In the genomic region with DNA sequence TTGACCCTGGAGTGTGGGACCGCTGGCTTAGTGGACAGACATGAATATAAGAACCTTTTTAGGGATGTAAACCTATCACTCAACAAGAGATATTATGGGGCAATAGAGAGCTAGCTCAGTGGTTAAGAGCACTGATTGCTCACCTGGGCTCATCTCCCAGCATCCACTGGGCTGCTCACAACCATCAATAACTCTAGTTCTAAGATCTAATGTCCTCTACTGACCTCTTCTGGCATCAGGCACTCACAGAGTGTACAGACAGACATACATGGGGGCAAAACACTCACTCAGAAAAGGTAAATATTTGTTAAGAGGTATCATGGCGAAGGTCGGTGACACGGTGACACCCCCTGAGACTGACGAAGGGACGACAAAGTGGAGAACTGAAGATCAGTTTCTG, we compare ENCODE assay signal across 27 mouse cellular contexts. TPM values are rescaled to one million over a fixed set of nuclear protein-coding genes. Genes with fewer than 3 reads are reported as not detected.
DNase-seq lines count a peak whose midpoint lies in the region; ATAC-seq and TF ChIP-seq lines count a peak whose summit lies in the region.
"Had no signal": no experiment of that assay in that cellular context is flagged by ENCODE, and none has a peak within 500 bp of the region (broad histone marks: within the 10 kb centered on the region; RNA-seq: fewer than 3 reads in every experiment).

No protein-coding gene starts in this region.

- no peak overlapping the region for H3K27ac ChIP-seq in kidney, postnatal 0 days
- H3K27ac ChIP-seq in kidney, embryonic 14.5 days (ENCODE audit: low read depth, low read length): no peak overlapping the region
- no peak overlapping the region for H3K27ac ChIP-seq in lung, postnatal 0 days (ENCODE audit: low read length)
- H3K27ac ChIP-seq: embryonic facial prominence, embryonic 13.5 days; hindbrain, embryonic 15.5 days; kidney, embryonic 15.5 days; midbrain, embryonic 15.5 days; stomach, embryonic 15.5 days had no signal

- peak; percentile 51 for TF ChIP-seq CTCF in kidney, postnatal 0 days (IDR thresholded peaks at IDR 0.05; ENCODE audit: low read depth)
- TF ChIP-seq CTCF in lung, postnatal 0 days (IDR thresholded peaks at IDR 0.05): 0 out of 2 replicates have a peak, but pooled peaks have one; percentile 15
- TF ChIP-seq CTCF in lung, adult 2 months (IDR thresholded peaks at IDR 0.05; ENCODE audit: insufficient read depth, low read length): no peak

- H3K4me2 ChIP-seq in kidney, postnatal 0 days (ENCODE audit: low read length): no peak overlapping the region
- no peak overlapping the region for H3K4me2 ChIP-seq in kidney, embryonic 14.5 days (replicated peaks; ENCODE audit: low read depth, low read length)
- no peak overlapping the region for H3K4me2 ChIP-seq in lung, postnatal 0 days (replicated peaks; ENCODE audit: low read depth, low read length)

- 58% methylated on average over 6 of the region's 6 CpGs for WGBS in kidney, postnatal 0 days
- 63% methylated on average over 6 of the region's 6 CpGs for WGBS in kidney, embryonic 14.5 days
- 58% methylated on average over 6 of the region's 6 CpGs for WGBS in lung, postnatal 0 days
- 72% methylated on average over 6 of the region's 6 CpGs for WGBS in lung, adult 2 months

- H3K27me3 ChIP-seq in kidney, postnatal 0 days (ENCODE audit: insufficient read depth, low read length): no peaks in the 10 kb centered on the region
- no peaks in the 10 kb centered on the region for H3K27me3 ChIP-seq in kidney, embryonic 14.5 days (ENCODE audit: control insufficient read depth, insufficient read depth, low read length)
- no peaks in the 10 kb centered on the region for H3K27me3 ChIP-seq in lung, postnatal 0 days (replicated peaks; ENCODE audit: insufficient read depth, low read length)
- H3K27me3 ChIP-seq: embryonic facial prominence, embryonic 13.5 days; heart, embryonic 13.5 days; hindbrain, embryonic 15.5 days; kidney, embryonic 15.5 days; midbrain, embryonic 15.5 days; stomach, embryonic 15.5 days had no signal

- no peak overlapping the region for H3K4me3 ChIP-seq in kidney, postnatal 0 days (replicated peaks; ENCODE audit: low read depth, low read length)
- H3K4me3 ChIP-seq in kidney, embryonic 14.5 days (ENCODE audit: low read length): no peak overlapping the region
- H3K4me3 ChIP-seq in lung, postnatal 0 days (ENCODE audit: low read depth, low read length): no peak overlapping the region
- no peak overlapping the region for H3K4me3 ChIP-seq in lung, adult 2 months (replicated peaks; ENCODE audit: extremely low read depth, low read depth, low read length)
- H3K4me3 ChIP-seq: embryonic facial prominence, embryonic 13.5 days had no signal

- H3K9ac ChIP-seq in kidney, postnatal 0 days (ENCODE audit: low read depth, low read length): no peak overlapping the region
- H3K9ac ChIP-seq in kidney, embryonic 14.5 days (ENCODE audit: low read depth, low read length): no peak overlapping the region
- H3K9ac ChIP-seq in lung, postnatal 0 days (replicated peaks; ENCODE audit: low read depth): no peak overlapping the region
- H3K9ac ChIP-seq: embryonic facial prominence, embryonic 13.5 days; heart, embryonic 13.5 days; hindbrain, embryonic 15.5 days; kidney, embryonic 15.5 days; midbrain, embryonic 15.5 days; stomach, embryonic 15.5 days had no signal

- no peak for ATAC-seq in CD4-positive, CD25-positive, alpha-beta regulatory T cell, adult 4 months
- ATAC-seq in kidney, postnatal 0 days (replicated peaks; ENCODE audit: low FRiP score, low read depth): no peak
- ATAC-seq in kidney, embryonic 14.5 days (ENCODE audit: low FRiP score, low TSS enrichment): no peak
- no peak for ATAC-seq in lung, postnatal 0 days

- DNase-seq in CD4-positive, CD25-positive, alpha-beta regulatory T cell, adult 2 months (ENCODE audit: low read depth, low spot score): peak; percentile 5
- DNase-seq in kidney, postnatal 0 days (ENCODE audit: low spot score): no peak
- no peak for DNase-seq in lung, postnatal 0 days (ENCODE audit: low spot score)
- no peak for DNase-seq in lung, adult 2 months
- no peak for DNase-seq in yolk sac, embryonic 10.5 days (ENCODE audit: low spot score)
- DNase-seq: adrenal gland, adult 2 months; adrenal gland, postnatal 36 days; cerebellum, adult 18-20 months; cerebellum, postnatal 10 days; heart, postnatal 10 days; layer of hippocampus, postnatal 36 days; left cerebral cortex, postnatal 4 days; lung, adult 18-20 months; lung, postnatal 14 days; right cerebral cortex, postnatal 25 days; thymus, adult 18-20 months; thymus, postnatal 36 days had no signal

- H3K4me1 ChIP-seq in kidney, postnatal 0 days (replicated peaks; ENCODE audit: insufficient read depth, low read length): 0 out of 2 replicates have a peak, but pooled peaks cover under 1% of the 10 kb centered on the region
- H3K4me1 ChIP-seq in kidney, embryonic 14.5 days (ENCODE audit: control insufficient read depth, insufficient read depth, low read length): no peaks in the 10 kb centered on the region; the same call in 1 of the 2 replicates
- H3K4me1 ChIP-seq in lung, postnatal 0 days (ENCODE audit: insufficient read depth, low read depth, low read length): no peaks in the 10 kb centered on the region
- H3K4me1 ChIP-seq in lung, adult 2 months (ENCODE audit: control insufficient read depth, insufficient read depth, low read length): no peaks in the 10 kb centered on the region
- H3K4me1 ChIP-seq: hindbrain, embryonic 15.5 days; midbrain, embryonic 15.5 days; stomach, embryonic 15.5 days had no signal

- no peaks in the 10 kb centered on the region for H3K9me3 ChIP-seq in kidney, postnatal 0 days (replicated peaks; ENCODE audit: low read length)
- no peaks in the 10 kb centered on the region for H3K9me3 ChIP-seq in kidney, embryonic 14.5 days (ENCODE audit: control insufficient read depth, low read length)
- no peaks in the 10 kb centered on the region for H3K9me3 ChIP-seq in lung, postnatal 0 days (ENCODE audit: low read length)
- H3K9me3 ChIP-seq: embryonic facial prominence, embryonic 13.5 days; forebrain, embryonic 10.5 days; heart, embryonic 13.5 days; hindbrain, embryonic 10.5 days; hindbrain, embryonic 15.5 days; kidney, embryonic 15.5 days; midbrain, embryonic 15.5 days; stomach, embryonic 15.5 days had no signal

- TF ChIP-seq EP300 in lung, postnatal 0 days (IDR thresholded peaks at IDR 0.05): no peak

- TF ChIP-seq POLR2A in lung, adult 2 months (IDR thresholded peaks at IDR 0.05; ENCODE audit: borderline replicate concordance, extremely low read depth, low read depth, low read length): no peak

- H3K36me3 ChIP-seq in kidney, postnatal 0 days (ENCODE audit: insufficient read depth, low read length): no peaks in the 10 kb centered on the region
- no peaks in the 10 kb centered on the region for H3K36me3 ChIP-seq in kidney, embryonic 14.5 days (ENCODE audit: control insufficient read depth, insufficient read depth, low read length)
- no peaks in the 10 kb centered on the region for H3K36me3 ChIP-seq in lung, postnatal 0 days (ENCODE audit: insufficient read depth, low read length)
- H3K36me3 ChIP-seq: embryonic facial prominence, embryonic 13.5 days; forebrain, embryonic 10.5 days; heart, embryonic 13.5 days; hindbrain, embryonic 10.5 days; hindbrain, embryonic 15.5 days; kidney, embryonic 15.5 days; midbrain, embryonic 15.5 days; stomach, embryonic 15.5 days had no signal

RNA-seq across cellular contexts. Expression of gene Usp46, which starts 59.3 kb away (rescaled TPM):
- 1 to 10 TPM; 8.6 to 9.7 TPM for polyA plus RNA-seq in CD4-positive, CD25-positive, alpha-beta regulatory T cell, adult 4 months (2017; shearing (Covaris generic))
- polyA plus RNA-seq in kidney, postnatal 0 days (2015; fragmentation: Nextera tagmentation; extraction: Ambion mirVana): 20.4 and 21.3 TPM in 2 replicates
- polyA plus RNA-seq in kidney, embryonic 14.5 days (2014; fragmentation: Nextera tagmentation; extraction: Ambion mirVana): 27.6 and 34.5 TPM in 2 replicates
- 27.3 and 33.8 TPM in 2 replicates for polyA plus RNA-seq in lung, postnatal 0 days (2015; fragmentation: Nextera tagmentation; extraction: Ambion mirVana)
- 7.4 and 14.9 TPM in 2 replicates for polyA plus RNA-seq in lung, adult 2 months (2012; rRNA removed)
